11 mouse cellular contexts compared by ENCODE assay signal in the genomic region with DNA sequence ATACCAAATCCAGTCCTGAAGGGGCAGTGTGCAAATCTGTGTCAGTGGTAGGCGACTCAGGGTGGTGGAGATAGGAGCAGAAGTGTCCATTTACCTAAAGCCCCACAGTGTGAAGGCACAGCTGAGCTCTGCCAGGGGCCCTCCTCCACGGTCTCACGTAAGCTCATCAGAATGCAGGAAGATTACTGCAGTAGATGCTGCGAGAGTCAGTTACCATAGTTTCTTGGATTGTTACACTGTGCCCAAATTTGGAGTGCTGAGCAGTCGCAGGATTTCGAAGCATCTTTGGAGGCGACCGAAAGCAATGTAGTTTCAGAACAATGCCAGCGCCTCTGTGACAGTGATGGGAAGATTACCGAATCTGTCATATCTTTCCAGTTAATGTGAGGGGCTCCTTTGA.
DNase-seq lines count a peak whose midpoint lies in the region; ATAC-seq lines count a peak whose summit lies in the region.
"Had no signal": no experiment of that assay in that cellular context is flagged by ENCODE, and none has a peak within 500 bp of the region (broad histone marks: within the 10 kb centered on the region; RNA-seq: fewer than 3 reads in every experiment).

No protein-coding gene starts in this region.

- no peak overlapping the region for H3K4me2 ChIP-seq in intestine, embryonic 14.5 days (ENCODE audit: low read length)
- H3K4me2 ChIP-seq: liver, embryonic 11.5 days; neural tube, embryonic 12.5 days had no signal

- peaks cover 36% of the 10 kb centered on the region for H3K36me3 ChIP-seq in intestine, embryonic 14.5 days (ENCODE audit: control insufficient read depth, insufficient read depth, low read length)

- WGBS in intestine, embryonic 14.5 days = 88% methylated on average over 10 of the region's 10 CpGs

- no peak overlapping the region for H3K9ac ChIP-seq in intestine, embryonic 14.5 days (ENCODE audit: low read length)
- H3K9ac ChIP-seq: neural tube, embryonic 12.5 days had no signal

- DNase-seq in layer of hippocampus, adult 11-12 months (ENCODE audit: low spot score) = peak; percentile 56
- no peak for DNase-seq in layer of hippocampus, postnatal 14 days (ENCODE audit: low spot score in 2 of 2)
- DNase-seq in intestine, embryonic 14.5 days (ENCODE audit: low spot score) = no peak
- DNase-seq in layer of hippocampus, postnatal 36 days = peak; percentile 45 to 47
- peak; percentile 64 for DNase-seq in right cerebral cortex, postnatal 25 days
- DNase-seq in lung, adult 18-20 months = no peak
- no peak for DNase-seq in cerebellum, adult 11-12 months
- DNase-seq: kidney, adult 8-10 months; lung, postnatal 36 days had no signal

- no peak overlapping the region for H3K4me3 ChIP-seq in intestine, embryonic 14.5 days (ENCODE audit: low read depth, low read length)
- H3K4me3 ChIP-seq: neural tube, embryonic 12.5 days had no signal

- no peak for ATAC-seq in intestine, embryonic 14.5 days (replicated peaks; ENCODE audit: low FRiP score, low TSS enrichment, low read depth)

- peaks cover 4% of the 10 kb centered on the region; the same call in 1 of the 2 replicates for H3K9me3 ChIP-seq in intestine, embryonic 14.5 days (ENCODE audit: control insufficient read depth, low read length)
- H3K9me3 ChIP-seq: neural tube, embryonic 12.5 days had no signal

- no peaks in the 10 kb centered on the region; the same call in 1 of the 2 replicates for H3K4me1 ChIP-seq in intestine, embryonic 14.5 days (replicated peaks; ENCODE audit: control insufficient read depth, insufficient read depth, low read length)

- H3K27me3 ChIP-seq in intestine, embryonic 14.5 days (replicated peaks; ENCODE audit: control insufficient read depth, insufficient read depth, low read length) = no peaks in the 10 kb centered on the region
- H3K27me3 ChIP-seq: neural tube, embryonic 12.5 days had no signal

- H3K27ac ChIP-seq in intestine, embryonic 14.5 days (ENCODE audit: low read depth) = 0 out of 2 replicates have a peak overlapping the region, but pooled peaks have one; percentile 4
- H3K27ac ChIP-seq: neural tube, embryonic 12.5 days had no signal

Comparison
In these comparisons a context has a peak if more than half of its experiments do, and no peak if none do; other contexts are left out.
1. DNase-seq: peak in layer of hippocampus, adult 11-12 months (single experiment), layer of hippocampus, postnatal 36 days (2 of 2) and right cerebral cortex, postnatal 25 days (single experiment); none in layer of hippocampus, postnatal 14 days (0 of 2), intestine, embryonic 14.5 days (single experiment), lung, adult 18-20 months (0 of 2) and cerebellum, adult 11-12 months (single experiment).